Mouse (Mus musculus) thymus, adult 2 months (tissue): Measurements from ENCODE around the gene Galnt15.

Source experiments
- CTCF ChIP-seq: fragments of 200-500 bp; IDR thresholded peaks from 2 replicates; pipeline ENCODE4 v1.5.1; 2012; ENCODE audit warnings: mild to moderate bottlenecking, control low read depth, low read length, moderate library complexity, borderline replicate concordance; ENCODE audit not compliant: control insufficient read depth, poor library complexity, insufficient read depth; ENCODE audit errors: extremely low read depth
- POLR2A ChIP-seq: fragments of 200-500 bp; IDR thresholded peaks from 2 replicates; pipeline ENCODE4 v1.6.1; 2012; ENCODE audit warnings: mild to moderate bottlenecking, low read length, control low read depth, moderate library complexity; ENCODE audit not compliant: control insufficient read depth, poor library complexity, insufficient read depth; ENCODE audit errors: extremely low read depth

- TF ChIP-seq CTCF (no peak), POLR2A (no peak)
Measured at GRCm38 (mm10) chr14:32073901-32074300, 45.1 kb downstream of the Galnt15 start.
